ENCODE assay signal across 9 mouse cellular contexts in the genomic region with DNA sequence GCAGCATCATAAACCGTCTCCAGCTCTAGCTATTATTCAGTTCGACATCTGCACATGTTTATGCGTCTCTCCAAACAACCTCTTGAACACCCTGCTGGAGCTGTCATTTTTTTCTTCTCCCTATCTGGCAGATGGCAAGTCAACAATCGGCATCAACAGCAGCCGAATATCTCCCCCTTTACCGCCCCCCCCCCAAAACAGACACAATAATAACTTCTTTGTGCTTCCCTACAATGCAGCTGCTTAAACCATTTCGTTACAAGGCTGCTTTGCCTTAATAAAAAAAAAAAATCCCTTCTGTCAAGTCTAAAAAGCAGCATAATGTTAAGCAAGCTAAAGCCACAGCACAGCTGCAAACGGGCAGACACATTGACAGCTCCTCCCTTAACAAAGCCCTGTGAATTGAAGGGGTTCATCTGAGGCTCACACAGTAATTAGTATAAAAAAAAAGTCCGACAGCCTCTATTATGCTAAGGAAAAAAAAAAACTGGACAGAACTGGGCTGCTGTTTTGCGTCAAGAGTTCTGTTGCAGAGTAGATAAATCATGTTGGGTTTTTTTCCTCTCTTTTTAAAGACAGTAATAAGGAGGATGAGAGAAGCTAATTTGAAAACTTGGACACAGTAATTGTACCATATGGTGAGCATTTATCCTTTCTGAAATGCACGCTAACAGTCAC.
DNase-seq lines count a peak whose midpoint lies in the region; ATAC-seq and TF ChIP-seq lines count a peak whose summit lies in the region.
"Had no signal": no experiment of that assay in that cellular context is flagged by ENCODE, and none has a peak within 500 bp of the region (broad histone marks: within the 10 kb centered on the region; RNA-seq: fewer than 3 reads in every experiment).

No protein-coding gene starts in this region.

- H3K4me3 ChIP-seq in intestine, embryonic 14.5 days (ENCODE audit: low read depth, low read length) = no peak overlapping the region
- no peak overlapping the region for H3K4me3 ChIP-seq in intestine, postnatal 0 days (ENCODE audit: low read depth, low read length)
- no peak overlapping the region for H3K4me3 ChIP-seq in embryonic facial prominence, embryonic 13.5 days
- peak overlapping the region; percentile 32 for H3K4me3 ChIP-seq in midbrain, embryonic 10.5 days
- H3K4me3 ChIP-seq: liver, embryonic 13.5 days had no signal

- H3K9me3 ChIP-seq in intestine, embryonic 14.5 days (ENCODE audit: control insufficient read depth, low read length) = no peaks in the 10 kb centered on the region
- H3K9me3 ChIP-seq in intestine, postnatal 0 days (ENCODE audit: control insufficient read depth) = no peaks in the 10 kb centered on the region
- H3K9me3 ChIP-seq in embryonic facial prominence, embryonic 13.5 days = no peaks in the 10 kb centered on the region
- H3K9me3 ChIP-seq in midbrain, embryonic 10.5 days (replicated peaks) = no peaks in the 10 kb centered on the region
- H3K9me3 ChIP-seq: liver, embryonic 13.5 days had no signal

- 0 out of 2 replicates have a peak overlapping the region, but pooled peaks have one; percentile 1 for H3K4me2 ChIP-seq in intestine, embryonic 14.5 days (ENCODE audit: low read length)
- H3K4me2 ChIP-seq in intestine, postnatal 0 days (replicated peaks; ENCODE audit: low read depth) = no peak overlapping the region
- peak overlapping the region; percentile 44 for H3K4me2 ChIP-seq in embryonic facial prominence, embryonic 13.5 days
- H3K4me2 ChIP-seq: liver, embryonic 13.5 days had no signal

- 27% methylated on average over 11 of the region's 11 CpGs for WGBS in intestine, embryonic 14.5 days
- 51% methylated on average over 11 of the region's 11 CpGs for WGBS in intestine, postnatal 0 days
- 12% methylated on average over 11 of the region's 11 CpGs for WGBS in embryonic facial prominence, embryonic 13.5 days
- WGBS in midbrain, embryonic 10.5 days = 17% methylated on average over 11 of the region's 11 CpGs

- H3K4me1 ChIP-seq in intestine, embryonic 14.5 days (replicated peaks; ENCODE audit: control insufficient read depth, insufficient read depth, low read length) = no peaks in the 10 kb centered on the region
- H3K4me1 ChIP-seq in intestine, postnatal 0 days (replicated peaks; ENCODE audit: control insufficient read depth, insufficient read depth, low read length) = no peaks in the 10 kb centered on the region
- peaks cover 7% of the 10 kb centered on the region for H3K4me1 ChIP-seq in embryonic facial prominence, embryonic 13.5 days
- H3K4me1 ChIP-seq in midbrain, embryonic 10.5 days = peaks cover 74% of the 10 kb centered on the region
- H3K4me1 ChIP-seq: liver, embryonic 13.5 days had no signal

- H3K27ac ChIP-seq in intestine, embryonic 14.5 days (ENCODE audit: low read depth) = peak overlapping the region; percentile 47; the same call in 1 of the 2 replicates
- H3K27ac ChIP-seq in intestine, postnatal 0 days (ENCODE audit: low read depth, low read length) = no peak overlapping the region
- peak overlapping the region; percentile 33; the same call in 1 of the 2 replicates for H3K27ac ChIP-seq in embryonic facial prominence, embryonic 13.5 days
- H3K27ac ChIP-seq in midbrain, embryonic 10.5 days (replicated peaks) = peak overlapping the region; percentile 81
- H3K27ac ChIP-seq: liver, embryonic 13.5 days had no signal

- no peaks in the 10 kb centered on the region for H3K27me3 ChIP-seq in intestine, embryonic 14.5 days (replicated peaks; ENCODE audit: control insufficient read depth, insufficient read depth, low read length)
- H3K27me3 ChIP-seq in intestine, postnatal 0 days (replicated peaks; ENCODE audit: control insufficient read depth, insufficient read depth, low read length) = no peaks in the 10 kb centered on the region
- no peaks in the 10 kb centered on the region for H3K27me3 ChIP-seq in embryonic facial prominence, embryonic 13.5 days
- H3K27me3 ChIP-seq in midbrain, embryonic 10.5 days (ENCODE audit: low read depth, poor library complexity, severe bottlenecking) = no peaks in the 10 kb centered on the region
- H3K27me3 ChIP-seq: liver, embryonic 13.5 days had no signal

- no peak for DNase-seq in intestine, embryonic 14.5 days (ENCODE audit: low spot score)
- peak; percentile 85 for DNase-seq in MN1 (ENCODE audit: low spot score)
- DNase-seq in midbrain, embryonic 10.5 days (ENCODE audit: low spot score) = peak; percentile 57
- no peak for DNase-seq in liver
- DNase-seq in thymus, postnatal 14 days = no peak
- DNase-seq: liver, embryonic 13.5 days had no signal

- H3K9ac ChIP-seq in intestine, embryonic 14.5 days (ENCODE audit: low read length) = no peak overlapping the region
- H3K9ac ChIP-seq in intestine, postnatal 0 days (ENCODE audit: low read depth, low read length) = no peak overlapping the region
- no peak overlapping the region for H3K9ac ChIP-seq in embryonic facial prominence, embryonic 13.5 days
- H3K9ac ChIP-seq: liver, embryonic 13.5 days had no signal

- no peak for TF ChIP-seq CTCF in intestine, postnatal 0 days (IDR thresholded peaks at IDR 0.05; ENCODE audit: low read depth)

- no peaks in the 10 kb centered on the region for H3K36me3 ChIP-seq in intestine, embryonic 14.5 days (ENCODE audit: control insufficient read depth, insufficient read depth, low read length)
- no peaks in the 10 kb centered on the region for H3K36me3 ChIP-seq in intestine, postnatal 0 days (ENCODE audit: control insufficient read depth, insufficient read depth)
- no peaks in the 10 kb centered on the region for H3K36me3 ChIP-seq in embryonic facial prominence, embryonic 13.5 days
- H3K36me3 ChIP-seq in midbrain, embryonic 10.5 days = no peaks in the 10 kb centered on the region
- H3K36me3 ChIP-seq: liver, embryonic 13.5 days had no signal

- peak; percentile 50; the same call in 1 of the 2 replicates for ATAC-seq in intestine, embryonic 14.5 days (replicated peaks; ENCODE audit: low FRiP score, low TSS enrichment, low read depth)
- ATAC-seq in intestine, postnatal 0 days = no peak
- ATAC-seq in embryonic facial prominence, embryonic 13.5 days (ENCODE audit: insufficient number of reproducible peaks, insufficient read depth, low FRiP score, low TSS enrichment, low read depth) = no peak
- no peak for ATAC-seq in inflammation-experienced regulatory T-cells, adult 6 months

Comparison
In these comparisons a context has a peak if more than half of its experiments do, and no peak if none do; other contexts are left out.
1. DNase-seq: peak in MN1 (single experiment) and midbrain, embryonic 10.5 days (single experiment); none in intestine, embryonic 14.5 days (single experiment), liver (single experiment) and thymus, postnatal 14 days (single experiment).